Mouse (Mus musculus) spleen, postnatal 36 days (tissue): ENCODE measurements around the gene Npcd.

Experiments
- DNase-seq, 2 experiments: peaks; one replicate each; pipeline ENCODE4 v3.0.0; 2022; ENCODE audit warnings: low spot score in 2 of 2, mixed read lengths in 1 of 2

Gene Npcd

GRCm38 (mm10) chr15:79834130-79834880 is at the start of gene Npcd, which contains the start of gene Cbx6:
Npcd (minus strand) TSS chr15:79834237.
Cbx6 (minus strand) TSS chr15:79834688.
- peak; percentile 86 for DNase-seq

GRCm38 (mm10) chr15:79883352-79883822 is 49.4 kb upstream of the Npcd start:
- peak; percentile 88 for DNase-seq

- DNase-seq: no peak
These were observed 48.7 kb upstream of the Npcd start for GRCm38 (mm10) chr15:79882623-79883267.

GRCm38 (mm10) chr15:79880477-79880876 is 46.4 kb upstream of the Npcd start:
- no peak for DNase-seq

- DNase-seq: no peak
These were observed 45.3 kb upstream of the Npcd start for GRCm38 (mm10) chr15:79879319-79879718.

GRCm38 (mm10) chr15:79878725-79879136 is 44.7 kb upstream of the Npcd start:
- no peak for DNase-seq

- no peak for DNase-seq
These were observed 41.4 kb upstream of the Npcd start for GRCm38 (mm10) chr15:79875261-79875995.

- DNase-seq: no peak
These were observed 40.0 kb upstream of the Npcd start for GRCm38 (mm10) chr15:79873995-79874394.

- DNase-seq: no peak
These were observed 39.5 kb upstream of the Npcd start for GRCm38 (mm10) chr15:79873545-79873944.

- no peak for DNase-seq
These were observed 33.4 kb upstream of the Npcd start for GRCm38 (mm10) chr15:79867260-79868002.

GRCm38 (mm10) chr15:79859821-79860220 is 25.8 kb upstream of the Npcd start:
- DNase-seq: no peak

- no peak for DNase-seq
These were observed 24.9 kb upstream of the Npcd start for GRCm38 (mm10) chr15:79858979-79859378.

- no peak for DNase-seq
These were observed 16.1 kb upstream of the Npcd start for GRCm38 (mm10) chr15:79850143-79850542.

- no peak for DNase-seq
These were observed 13.1 kb upstream of the Npcd start for GRCm38 (mm10) chr15:79847100-79847499.

- DNase-seq: no peak
These were observed 11.9 kb upstream of the Npcd start for GRCm38 (mm10) chr15:79845986-79846385.

- no peak for DNase-seq
These were observed 8.9 kb upstream of the Npcd start for GRCm38 (mm10) chr15:79842985-79843384.

GRCm38 (mm10) chr15:79840281-79840680 is 6.2 kb upstream of the Npcd start:
- DNase-seq: no peak

- DNase-seq: no peak
These were observed 834 bp upstream of the Npcd start for GRCm38 (mm10) chr15:79834881-79835260.

- no peak for DNase-seq
These were observed 586 bp downstream of the Npcd start for GRCm38 (mm10) chr15:79833251-79834050.

GRCm38 (mm10) chr15:79832064-79832900 is 1.8 kb downstream of the Npcd start:
- DNase-seq: peak; percentile 67
